Mouse (Mus musculus): Measurements from ENCODE around the gene Ly6g6d.
A peak's percentile ranks its signal among the peaks of the same experiment; 100 is the strongest.
"Not testable (repeated sequence)": the region's sequence is repeated elsewhere in the genome, so short reads cannot be mapped to it uniquely, and the experiment has no call there.

The Ly6g6d gene

GRCm38 (mm10) chr17:35048932-35049440 is 28.9 kb downstream of the Ly6g6d start:
- DNase-seq (ENCODE audit: low spot score in 2 of 2), result no peak

GRCm38 (mm10) chr17:35048149-35048931 is 29.5 kb downstream of the Ly6g6d start:
- no peak for DNase-seq (ENCODE audit: low spot score in 2 of 2)

- DNase-seq (ENCODE audit: low spot score in 2 of 2), result no peak
These were observed 30.2 kb downstream of the Ly6g6d start for GRCm38 (mm10) chr17:35047688-35048087.

GRCm38 (mm10) chr17:35046681-35047455 is 31.0 kb downstream of the Ly6g6d start, which contains the start of gene Msh5:
Gene Msh5, minus strand, starts transcription at chr17:35046745.
- peak; percentile 95 to 96 for DNase-seq (ENCODE audit: low spot score in 2 of 2)

GRCm38 (mm10) chr17:35045807-35046680 is 31.8 kb downstream of the Ly6g6d start:
- no peak for DNase-seq (ENCODE audit: low spot score in 2 of 2)

GRCm38 (mm10) chr17:35044904-35045806 is 32.7 kb downstream of the Ly6g6d start:
- no peak for DNase-seq (ENCODE audit: low spot score in 2 of 2)

- no peak for DNase-seq (ENCODE audit: low spot score in 2 of 2)
These were observed 34.1 kb downstream of the Ly6g6d start for GRCm38 (mm10) chr17:35043794-35044193.

- DNase-seq (ENCODE audit: low spot score in 2 of 2), result no peak
These were observed 38.6 kb downstream of the Ly6g6d start for GRCm38 (mm10) chr17:35039121-35039873.

- no peak for DNase-seq (ENCODE audit: low spot score in 2 of 2)
These were observed 43.0 kb downstream of the Ly6g6d start for GRCm38 (mm10) chr17:35034896-35035295.

- DNase-seq (ENCODE audit: low spot score in 2 of 2), result not testable (repeated sequence)
These were observed 44.2 kb downstream of the Ly6g6d start for GRCm38 (mm10) chr17:35033703-35034102.

GRCm38 (mm10) chr17:35032323-35032870 is 45.5 kb downstream of the Ly6g6d start:
- DNase-seq (ENCODE audit: low spot score in 2 of 2), result no peak

- no peak for DNase-seq (ENCODE audit: low spot score in 2 of 2)
These were observed 46.0 kb downstream of the Ly6g6d start for GRCm38 (mm10) chr17:35031880-35032279.

- no peak for DNase-seq (ENCODE audit: low spot score in 2 of 2)
These were observed 46.6 kb downstream of the Ly6g6d start for GRCm38 (mm10) chr17:35031272-35031671.

- DNase-seq (ENCODE audit: low spot score in 2 of 2), result no peak
These were observed 48.0 kb downstream of the Ly6g6d start for GRCm38 (mm10) chr17:35029691-35030532.

GRCm38 (mm10) chr17:35028315-35028714 is 49.5 kb downstream of the Ly6g6d start:
- DNase-seq (ENCODE audit: low spot score in 2 of 2), result no peak

GRCm38 (mm10) chr17:35027277-35028068 is 50.4 kb downstream of the Ly6g6d start, which contains the start of gene Sapcd1:
Gene Sapcd1, minus strand, starts transcription at chr17:35028016.
- no peak for DNase-seq (ENCODE audit: low spot score in 2 of 2)

GRCm38 (mm10) chr17:35026206-35026605 is 51.7 kb downstream of the Ly6g6d start:
- no peak for DNase-seq (ENCODE audit: low spot score in 2 of 2)

All from urinary bladder, postnatal 36 days (tissue).